In genomic region chr3:108295379-108296219, GRCm38 (mm10) we compare ENCODE assay signal across 8 mouse cellular contexts. TPM values are rescaled to one million over a fixed set of nuclear protein-coding genes. Genes with fewer than 3 reads are reported as not detected.
DNase-seq lines count a peak whose midpoint lies in the region; ATAC-seq and TF ChIP-seq lines count a peak whose summit lies in the region.

No protein-coding gene starts in this region.

- no peak for TF ChIP-seq CTCF in ES-Bruce4 (IDR thresholded peaks at IDR 0.05; ENCODE audit: low read depth, low read length)
- TF ChIP-seq CTCF in layer of hippocampus, adult 2 months (conservative IDR thresholded peaks at IDR 0.05): no peak
- TF ChIP-seq CTCF in small intestine, adult 2 months (IDR thresholded peaks at IDR 0.05; ENCODE audit: extremely low read depth, insufficient read length, insufficient replicate concordance, low read depth, low read length): no peak
- TF ChIP-seq CTCF in thymus, adult 2 months (IDR thresholded peaks at IDR 0.05; ENCODE audit: borderline replicate concordance, control insufficient read depth, extremely low read depth, insufficient read depth, low read length, poor library complexity): no peak

- H3K4me3 ChIP-seq in ES-Bruce4 (ENCODE audit: low read depth, low read length): peak overlapping the region; percentile 21
- H3K4me3 ChIP-seq in heart, embryonic 13.5 days: peak overlapping the region; percentile 16; the same call in 1 of the 2 replicates
- peak overlapping the region; percentile 34 for H3K4me3 ChIP-seq in layer of hippocampus, adult 2 months
- H3K4me3 ChIP-seq in small intestine, adult 2 months (ENCODE audit: low read depth, low read length): no peak overlapping the region
- H3K4me3 ChIP-seq in thymus, adult 2 months (ENCODE audit: control insufficient read depth, insufficient read depth, low read length): no peak overlapping the region

- peak overlapping the region; percentile 66 for H3K4me2 ChIP-seq in heart, embryonic 13.5 days

- peaks cover 2% of the 10 kb centered on the region for H3K4me1 ChIP-seq in ES-Bruce4 (ENCODE audit: control insufficient read depth, insufficient read depth, low read length)
- peaks cover 76% of the 10 kb centered on the region for H3K4me1 ChIP-seq in heart, embryonic 13.5 days
- H3K4me1 ChIP-seq in small intestine, adult 2 months (ENCODE audit: control insufficient read depth, insufficient read depth, insufficient read length, low read length): peaks cover 31% of the 10 kb centered on the region
- H3K4me1 ChIP-seq in thymus, adult 2 months (replicated peaks; ENCODE audit: control insufficient read depth, insufficient read depth, low read length): peaks cover 10% of the 10 kb centered on the region

- H3K36me3 ChIP-seq in ES-Bruce4 (ENCODE audit: control insufficient read depth, insufficient read depth, low read length, poor library complexity, severe bottlenecking): no peaks in the 10 kb centered on the region
- H3K36me3 ChIP-seq in heart, embryonic 13.5 days: no peaks in the 10 kb centered on the region; the same call in 1 of the 2 replicates
- H3K36me3 ChIP-seq in small intestine, adult 2 months (ENCODE audit: control insufficient read depth, insufficient read depth, low read length): no peaks in the 10 kb centered on the region; the same call in 1 of the 2 replicates
- no peaks in the 10 kb centered on the region for H3K36me3 ChIP-seq in thymus, adult 2 months (ENCODE audit: control insufficient read depth, insufficient read depth, low read length)

- whole genome bisulfite sequencing in heart, embryonic 13.5 days: 32% methylated on average over 14 of the region's 14 CpGs
- 34% methylated on average over 14 of the region's 14 CpGs for WGBS in small intestine, adult 2 months
- WGBS in thymus, adult 2 months: 42% methylated on average over 14 of the region's 14 CpGs

- 0 out of 2 replicates have a peak, but pooled peaks have one; percentile 36 for TF ChIP-seq EP300 in ES-Bruce4 (IDR thresholded peaks at IDR 0.05; ENCODE audit: insufficient read depth, low read depth, low read length)

- 0 out of 2 replicates have a peak, but pooled peaks have one; percentile 3 for ATAC-seq in erythroblast, adult 5-6 weeks (replicated peaks; ENCODE audit: low FRiP score, poor library complexity, severe bottlenecking)
- ATAC-seq in heart, embryonic 13.5 days (ENCODE audit: extremely low read depth, insufficient number of reproducible peaks, low FRiP score, low TSS enrichment): no peak

- TF ChIP-seq POLR2A in ES-Bruce4 (IDR thresholded peaks at IDR 0.05; ENCODE audit: insufficient read depth, low read length): no peak
- no peak for TF ChIP-seq POLR2A in small intestine, adult 2 months (IDR thresholded peaks at IDR 0.05; ENCODE audit: low read depth, low read length)
- no peak for TF ChIP-seq POLR2A in thymus, adult 2 months (IDR thresholded peaks at IDR 0.05; ENCODE audit: control insufficient read depth, extremely low read depth, insufficient read depth, low read length, poor library complexity)

- H3K27me3 ChIP-seq in ES-Bruce4 (ENCODE audit: control insufficient read depth, insufficient read depth, low read length, poor library complexity, severe bottlenecking): no peaks in the 10 kb centered on the region
- H3K27me3 ChIP-seq in heart, embryonic 13.5 days (replicated peaks): no peaks in the 10 kb centered on the region
- H3K27me3 ChIP-seq in small intestine, adult 2 months (ENCODE audit: control insufficient read depth, insufficient read depth, low read length): no peaks in the 10 kb centered on the region
- H3K27me3 ChIP-seq in thymus, adult 2 months (ENCODE audit: control insufficient read depth, insufficient read depth, low read length): no peaks in the 10 kb centered on the region

- H3K9me3 ChIP-seq in ES-Bruce4 (replicated peaks; ENCODE audit: control insufficient read depth, insufficient read depth, low read length, poor library complexity, severe bottlenecking): no peaks in the 10 kb centered on the region
- no peaks in the 10 kb centered on the region for H3K9me3 ChIP-seq in heart, embryonic 13.5 days

- H3K9ac ChIP-seq in ES-Bruce4 (ENCODE audit: low read depth, poor library complexity, severe bottlenecking): peak overlapping the region; percentile 35
- H3K9ac ChIP-seq in heart, embryonic 13.5 days: peak overlapping the region; percentile 69

- H3K27ac ChIP-seq in ES-Bruce4 (ENCODE audit: insufficient read depth, low read length): peak overlapping the region; percentile 70
- H3K27ac ChIP-seq in heart, embryonic 13.5 days (replicated peaks): peak overlapping the region; percentile 89
- H3K27ac ChIP-seq in layer of hippocampus, adult 2 months: peak overlapping the region; percentile 93
- H3K27ac ChIP-seq in small intestine, adult 2 months (ENCODE audit: insufficient read depth, low read depth, low read length): peak overlapping the region; percentile 50
- H3K27ac ChIP-seq in thymus, adult 2 months (ENCODE audit: control insufficient read depth, insufficient read depth, low read length): no peak overlapping the region; the same call in 1 of the 2 replicates

- DNase-seq in adrenal gland, postnatal 36 days: peak; percentile 41 to 74
- peak; percentile 56 to 76 for DNase-seq in layer of hippocampus, adult 2 months (ENCODE audit: low spot score in 2 of 2)
- DNase-seq in lung, postnatal 10 days: peak; percentile 76
- DNase-seq in thymus, adult 2 months: no peak

RNA-seq across cellular contexts. Expression of gene Sort1, which starts 11.7 kb away (rescaled TPM):
- polyA plus RNA-seq in ES-Bruce4 (2011; ENCODE audit: insufficient read depth, insufficient read length, low read depth, missing spikeins): 21.5 and 25.6 TPM in 2 replicates
- total RNA-seq in adrenal gland, postnatal 36 days (2021): 10 to 100 TPM; 40.7 to 50.8 TPM
- total RNA-seq in erythroblast, adult 5-6 weeks (2015; ENCODE audit: low replicate concordance): 16.7 and 20.3 TPM in 2 replicates
- 12.4 and 18.3 TPM in 2 replicates for total RNA-seq in erythroblast, adult 5-6 weeks (2017; ENCODE audit: low replicate concordance)
- polyA plus RNA-seq in heart, embryonic 13.5 days (2015; fragmentation: Nextera tagmentation; extraction: Ambion mirVana): 8.9 and 11.9 TPM in 2 replicates
- total RNA-seq in layer of hippocampus, adult 2 months (2021): 100 to 1,000 TPM; 360 to 361 TPM
- polyA plus RNA-seq in small intestine, adult 2 months (2012; rRNA removed): 18.1 and 32.8 TPM in 2 replicates
- 16.0 and 16.5 TPM in 2 replicates for polyA plus RNA-seq in thymus, adult 2 months (2012; rRNA removed)

RNA-seq across cellular contexts. Expression of gene Psma5, which starts 38.9 kb away (rescaled TPM):
- 159 and 168 TPM in 2 replicates for polyA plus RNA-seq in ES-Bruce4 (2011; ENCODE audit: insufficient read depth, insufficient read length, low read depth, missing spikeins)
- total RNA-seq in adrenal gland, postnatal 36 days (2021): 10 to 100 TPM; 96.6 to 97.5 TPM
- 39.8 and 54.5 TPM in 2 replicates for total RNA-seq in erythroblast, adult 5-6 weeks (2015; ENCODE audit: low replicate concordance)
- total RNA-seq in erythroblast, adult 5-6 weeks (2017; ENCODE audit: low replicate concordance): 49.6 and 55.6 TPM in 2 replicates
- 213 and 243 TPM in 2 replicates for polyA plus RNA-seq in heart, embryonic 13.5 days (2015; fragmentation: Nextera tagmentation; extraction: Ambion mirVana)
- total RNA-seq in layer of hippocampus, adult 2 months (2021): 10 to 100 TPM; 68.2 to 76.8 TPM
- polyA plus RNA-seq in small intestine, adult 2 months (2012; rRNA removed): 21.9 and 36.2 TPM in 2 replicates
- polyA plus RNA-seq in thymus, adult 2 months (2012; rRNA removed): 57.5 and 71.3 TPM in 2 replicates

Comparison
In these comparisons a context has a peak if more than half of its experiments do, and no peak if none do; other contexts are left out.
1. H3K4me3 ChIP-seq: peak in ES-Bruce4 (single experiment), heart, embryonic 13.5 days (single experiment) and layer of hippocampus, adult 2 months (single experiment); none in small intestine, adult 2 months (single experiment) and thymus, adult 2 months (single experiment).